Mouse (Mus musculus): Measurements from ENCODE around the gene Ostn.

The Ostn gene

DNA sequence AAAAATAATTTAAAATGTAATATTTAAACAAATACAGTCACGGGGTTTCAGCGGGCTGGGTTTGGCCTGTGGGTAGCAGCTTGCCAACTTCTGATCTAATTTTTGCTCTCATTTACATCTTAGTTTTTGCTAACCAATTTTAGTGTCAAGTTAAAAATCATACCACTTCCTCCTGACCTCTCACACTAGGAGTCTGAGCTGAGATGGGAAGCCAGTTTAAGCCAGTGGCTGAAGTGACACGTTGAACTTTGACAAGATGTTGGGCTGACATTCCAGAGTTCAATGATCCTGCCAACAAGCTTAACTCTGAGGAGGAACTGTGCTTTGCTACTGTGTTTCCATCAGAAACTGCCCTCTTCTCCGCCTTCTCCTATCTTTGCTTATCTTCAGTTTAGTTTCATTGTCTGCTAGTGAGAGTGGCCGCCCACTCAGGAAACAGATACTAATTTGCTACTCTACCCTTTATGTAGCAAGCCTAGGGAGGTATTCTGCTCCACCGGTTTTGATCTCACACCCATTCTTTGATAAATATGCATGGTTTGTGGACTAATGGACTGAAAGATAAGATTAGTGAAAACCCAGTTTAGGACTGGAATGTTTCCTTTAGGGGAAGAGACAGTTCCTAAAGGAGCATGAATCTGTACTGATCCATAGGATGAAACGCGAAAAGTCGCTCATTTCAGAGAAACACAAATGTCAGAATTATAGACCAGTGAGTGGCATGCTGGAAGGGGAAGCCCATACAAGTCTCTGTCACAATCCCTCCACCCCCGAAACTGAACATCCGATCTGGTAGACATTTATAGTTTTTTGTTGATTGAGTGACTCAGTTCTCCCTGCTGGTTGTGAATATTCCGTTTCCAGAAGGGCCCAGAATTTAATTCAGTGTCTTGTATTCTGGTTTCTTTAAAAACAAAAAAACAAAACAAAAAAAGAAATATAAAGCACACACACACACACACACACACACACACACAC lies 80.6 kb downstream of the Ostn start:
- DNase-seq: no peak

DNA sequence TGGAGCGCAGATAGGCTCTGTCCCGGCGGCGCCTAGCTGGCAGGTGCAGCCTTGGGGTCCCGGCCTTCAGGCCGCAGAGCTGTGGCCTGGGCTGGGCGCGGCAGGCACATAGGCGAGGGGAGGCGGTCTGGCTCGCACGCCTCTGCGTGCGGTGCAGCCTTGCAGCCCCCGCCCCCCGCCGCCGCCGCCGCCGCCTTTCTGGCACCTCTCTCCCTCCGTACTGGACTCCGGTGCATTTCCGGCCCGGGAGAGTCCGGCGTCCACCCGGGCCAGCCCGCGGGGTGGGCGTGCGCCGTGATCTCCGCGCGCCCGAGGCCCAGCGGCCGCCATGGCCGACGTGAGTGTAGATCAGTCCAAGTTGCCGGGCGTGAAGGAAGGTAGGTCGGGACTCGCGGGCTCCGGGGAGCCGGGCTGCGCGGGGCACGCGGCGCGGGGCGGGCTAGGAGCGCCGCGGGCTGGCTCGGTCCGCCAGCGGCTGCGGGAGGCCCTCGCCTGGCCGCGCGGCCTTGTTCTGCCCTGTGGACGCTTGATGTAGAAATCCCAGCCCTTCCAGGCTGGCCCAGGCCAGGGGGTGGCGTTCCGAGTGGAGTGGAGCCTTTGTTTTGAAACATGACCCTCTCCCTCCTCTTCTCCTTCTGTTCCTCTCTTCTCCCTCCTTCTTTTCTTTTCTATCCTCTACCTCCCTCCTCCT lies 81.6 kb downstream of the Ostn start, which contains the start of gene Ccdc50:
Gene Ccdc50 (plus strand): TSS at position 109 of the 691 bp plus-strand sequence.
- DNase-seq: peak; percentile 60 to 61

- no peak for DNase-seq
Measured at GRCm38 (mm10) chr16:27389534-27390282, 82.4 kb downstream of the Ostn start.

GRCm38 (mm10) chr16:27390306-27390705 lies 83.0 kb downstream of the Ostn start:
- DNase-seq: no peak

DNA sequence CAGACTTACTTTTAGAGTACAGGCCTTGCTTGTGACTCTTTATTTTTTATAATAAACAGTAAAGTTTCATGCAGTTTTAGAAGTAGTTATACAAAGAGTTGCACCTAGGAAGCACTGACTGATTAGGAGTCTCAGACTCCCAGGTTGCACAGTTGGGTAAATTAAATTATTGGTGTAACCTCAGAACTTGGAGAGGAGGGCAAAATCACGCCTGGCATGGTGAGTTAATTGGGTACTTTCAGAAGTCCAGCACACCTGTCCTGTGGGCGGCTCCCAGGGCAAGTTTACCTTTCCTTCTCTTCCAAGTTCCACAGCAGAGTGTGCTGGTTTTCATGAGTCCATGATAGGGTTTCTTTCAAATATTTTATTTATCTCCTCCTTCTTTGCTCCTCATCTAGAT lies 84.6 kb downstream of the Ostn start:
- DNase-seq: no peak

GRCm38 (mm10) chr16:27395251-27396037 lies 88.2 kb downstream of the Ostn start:
- DNase-seq: no peak

DNA sequence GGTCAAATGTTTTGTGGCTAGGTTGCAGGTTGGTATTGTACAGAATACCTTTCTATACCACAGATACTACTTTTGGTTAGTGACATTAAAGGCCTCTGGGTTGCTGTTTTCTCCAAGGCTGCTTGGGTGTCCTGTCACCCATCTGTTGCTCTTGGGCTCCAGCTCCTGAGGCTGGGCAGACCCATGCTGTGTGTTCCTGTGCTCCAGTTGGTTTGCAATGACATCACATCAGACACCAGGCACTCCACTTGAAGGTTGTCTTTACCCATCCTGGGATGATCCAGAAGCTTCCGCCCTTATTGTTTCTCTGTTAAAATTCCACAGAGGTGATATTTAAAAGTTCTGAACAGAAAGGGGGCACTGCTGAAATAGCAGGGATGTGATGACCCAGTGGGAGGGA lies 89.7 kb downstream of the Ostn start:
- DNase-seq: no peak

DNA sequence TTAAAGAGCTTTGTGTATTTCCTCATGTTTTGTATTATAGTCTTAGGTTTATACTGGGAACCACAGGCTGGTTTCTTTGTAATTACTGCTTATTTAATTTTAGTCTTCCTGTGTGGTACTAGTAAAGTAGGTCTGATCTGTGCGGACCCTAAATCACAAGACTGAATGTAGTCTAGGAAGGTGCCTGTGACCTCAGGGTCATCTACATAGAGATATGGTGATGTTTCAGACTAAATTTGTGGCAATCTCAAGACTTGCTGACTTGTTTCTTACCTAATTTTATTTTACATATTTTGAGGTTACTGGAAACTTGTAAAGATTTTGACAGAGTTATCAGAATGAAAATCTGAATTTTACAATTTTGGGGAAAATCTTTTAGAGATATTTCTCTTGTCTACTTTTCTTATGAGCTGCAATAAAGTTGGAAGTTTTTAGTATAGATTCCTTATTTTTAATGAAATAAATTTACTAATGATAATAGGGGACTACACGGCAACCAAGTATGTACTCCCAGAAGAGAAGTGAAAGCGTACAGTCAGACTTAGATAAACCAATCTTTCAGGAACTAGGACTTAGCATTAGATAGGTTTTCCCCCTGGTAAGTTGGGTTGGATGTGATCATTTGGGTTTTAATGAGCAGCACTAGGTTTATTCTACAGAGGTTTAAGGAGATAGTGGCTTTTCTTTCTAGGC lies 91.9 kb downstream of the Ostn start:
- no peak for DNase-seq

GRCm38 (mm10) chr16:27399719-27400253 lies 92.5 kb downstream of the Ostn start:
- no peak for DNase-seq
